Mouse (Mus musculus) stomach, embryonic 14.5 days (tissue): ENCODE results near the gene Cphx3. TPM values are rescaled to one million over a fixed set of nuclear protein-coding genes. Genes with fewer than 3 reads are reported as not detected.
A peak's percentile ranks its signal among the peaks of the same experiment; 100 is the strongest.
"Not testable (repeated sequence)": the region's sequence is repeated elsewhere in the genome, so short reads cannot be mapped to it uniquely, and the experiment has no call there.

ENCODE experiments used
- ATAC-seq: fragments of 200-750 bp; cut with Nextera tagmentation; 2 replicates; pipeline ENCODE4 v1.8.0; 2017; ENCODE audit warnings: low read depth, moderate TSS enrichment; ENCODE audit not compliant: insufficient number of reproducible peaks, insufficient read depth, low FRiP score
- H3K27ac ChIP-seq: fragments of 300-500 bp; sonication (generic); 2 replicates; pipeline ENCODE4 v1.5.1; 2014; ENCODE audit warnings: mild to moderate bottlenecking, low read length, moderate library complexity, mixed read lengths
- H3K27me3 ChIP-seq: fragments of 300-500 bp; sonication (generic); 2 replicates; pipeline ENCODE4 v1.6.1; 2014; ENCODE audit warnings: low read length, control low read depth, mixed read lengths; ENCODE audit not compliant: control insufficient read depth, insufficient read depth
- H3K36me3 ChIP-seq: fragments of 300-500 bp; sonication (generic); 2 replicates; pipeline ENCODE4 v1.6.1; 2014; ENCODE audit warnings: mild to moderate bottlenecking, control low read depth, low read length, moderate library complexity, mixed read lengths; ENCODE audit not compliant: control insufficient read depth, insufficient read depth
- H3K4me1 ChIP-seq: fragments of 300-500 bp; sonication (generic); 2 replicates; pipeline ENCODE4 v1.6.1; 2014; ENCODE audit warnings: low read length, control low read depth, mixed read lengths; ENCODE audit not compliant: control insufficient read depth, insufficient read depth
- H3K4me2 ChIP-seq: fragments of 300-500 bp; sonication (generic); replicated peaks from 2 replicates; pipeline ENCODE4 v1.6.1; 2014; ENCODE audit warnings: low read depth, low read length, control low read depth
- H3K4me3 ChIP-seq: fragments of 300-500 bp; sonication (generic); 2 replicates; pipeline ENCODE4 v1.5.1; 2014; ENCODE audit warnings: low read depth, low read length, control low read depth
- H3K9ac ChIP-seq: fragments of 300-500 bp; sonication (generic); replicated peaks from 2 replicates; pipeline ENCODE4 v1.6.1; 2014; ENCODE audit warnings: low read depth, mild to moderate bottlenecking, control low read depth, low read length, moderate library complexity, mixed read lengths
- H3K9me3 ChIP-seq: fragments of 300-500 bp; sonication (generic); 2 replicates; pipeline ENCODE4 v1.6.1; 2016; ENCODE audit warnings: low read depth, low read length, control low read depth; ENCODE audit not compliant: control insufficient read depth
- WGBS: fragments of 180-500 bp; shearing (Covaris S2); extraction: QIAGEN DNeasy Blood & Tissue Kit; methylation state at CpG from one replicate; pipeline ENCODE4 v1.1.7; 2014; 5-methylcytosine and 5-hydroxymethylcytosine counted together
- polyA plus RNA-seq: library from polyadenylated mRNA; unstranded; fragments of >200 nt; fragmentation: Nextera tagmentation; extraction: Ambion mirVana; gene quantifications from 2 replicates; pipeline ENCODE4 v1.2.1, GENCODE M21; 2014

Cphx3 gene
- polyA plus RNA-seq, 1 experiment from 2014 or later, result not detected

GRCm38 (mm10) chr14:26186638-26187037 lies 104.5 kb downstream of the Cphx3 start:
- H3K4me2 ChIP-seq, H3K36me3 ChIP-seq, H3K9me3 ChIP-seq, H3K4me1 ChIP-seq, H3K27me3 ChIP-seq, ATAC-seq, H3K4me3 ChIP-seq, H3K9ac ChIP-seq, H3K27ac ChIP-seq: not testable (repeated sequence)
- no CpG with 5 or more reads among the region's 9 CpGs for WGBS

- not testable (repeated sequence) for H3K27me3 ChIP-seq, H3K4me1 ChIP-seq, H3K4me3 ChIP-seq, H3K27ac ChIP-seq, H3K9ac ChIP-seq, H3K9me3 ChIP-seq, ATAC-seq, H3K4me2 ChIP-seq, H3K36me3 ChIP-seq
- WGBS, result no CpG with 5 or more reads among the region's 8 CpGs
Measured at GRCm38 (mm10) chr14:26188361-26188760, 106.3 kb downstream of the Cphx3 start.

DNA sequence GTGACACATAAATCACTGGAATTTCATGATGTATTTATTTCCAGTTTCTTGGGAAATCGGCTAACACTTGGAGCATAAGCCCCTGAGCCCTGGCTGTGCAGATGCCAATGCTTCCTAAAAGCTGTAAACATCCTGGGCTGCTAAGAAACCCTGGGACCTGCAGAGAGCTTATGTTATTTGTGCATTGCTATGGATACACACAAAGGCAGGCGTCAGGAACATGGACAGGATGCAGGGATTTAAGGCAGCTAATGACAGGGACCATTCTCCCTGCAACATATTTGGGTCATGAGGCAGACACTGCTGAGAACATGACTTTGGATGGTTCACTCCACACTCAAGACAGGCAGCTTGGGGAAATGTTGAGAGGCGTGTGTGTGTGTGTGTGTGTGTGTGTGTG lies 115.8 kb downstream of the Cphx3 start:
- not testable (repeated sequence) for H3K4me2 ChIP-seq, H3K27ac ChIP-seq, H3K4me1 ChIP-seq, H3K4me3 ChIP-seq, ATAC-seq, H3K36me3 ChIP-seq, H3K27me3 ChIP-seq, H3K9ac ChIP-seq, H3K9me3 ChIP-seq
- WGBS, result no CpG with 5 or more reads among the region's 3 CpGs

DNA sequence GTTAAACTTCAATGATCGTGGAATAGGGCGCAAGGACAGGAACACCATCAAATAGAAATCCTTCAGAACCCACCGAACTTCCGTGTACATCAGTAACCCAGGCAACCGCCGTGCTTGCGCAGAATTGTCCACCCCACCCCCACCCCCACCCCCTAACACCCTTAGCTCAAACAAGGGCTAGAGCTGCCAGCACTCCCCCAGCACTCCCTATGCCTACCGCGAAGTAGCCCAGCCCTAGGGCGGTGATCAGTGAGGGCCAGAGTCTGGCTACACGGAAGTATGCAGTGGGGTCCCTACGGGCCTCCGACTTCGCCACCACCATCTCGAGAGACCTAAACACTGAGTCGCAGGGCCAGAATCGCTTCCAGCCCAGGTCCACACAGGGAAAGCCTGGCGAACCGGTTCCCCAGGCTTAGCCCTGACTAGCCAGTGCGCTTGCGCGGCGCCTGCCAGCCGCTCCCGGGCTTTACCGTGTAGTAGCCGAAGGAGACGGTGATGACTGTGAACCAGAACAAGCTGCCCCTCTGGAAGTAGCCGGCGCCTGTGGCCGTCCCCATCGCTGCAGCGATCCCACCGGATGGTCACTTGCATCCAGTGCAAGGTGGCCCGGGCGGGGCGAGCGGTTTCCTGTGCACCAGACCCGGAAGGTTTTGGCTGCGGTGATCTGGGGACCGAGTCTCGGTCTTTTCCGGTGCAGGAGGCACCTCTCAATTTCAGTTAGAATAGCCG lies 124.3 kb downstream of the Cphx3 start:
- not testable (repeated sequence) for H3K4me2 ChIP-seq, H3K27me3 ChIP-seq, H3K9ac ChIP-seq, H3K4me1 ChIP-seq, H3K4me3 ChIP-seq, H3K36me3 ChIP-seq, H3K27ac ChIP-seq, H3K9me3 ChIP-seq
- WGBS, result no CpG with 5 or more reads among the region's 44 CpGs
- peak; percentile 93 for ATAC-seq

DNA sequence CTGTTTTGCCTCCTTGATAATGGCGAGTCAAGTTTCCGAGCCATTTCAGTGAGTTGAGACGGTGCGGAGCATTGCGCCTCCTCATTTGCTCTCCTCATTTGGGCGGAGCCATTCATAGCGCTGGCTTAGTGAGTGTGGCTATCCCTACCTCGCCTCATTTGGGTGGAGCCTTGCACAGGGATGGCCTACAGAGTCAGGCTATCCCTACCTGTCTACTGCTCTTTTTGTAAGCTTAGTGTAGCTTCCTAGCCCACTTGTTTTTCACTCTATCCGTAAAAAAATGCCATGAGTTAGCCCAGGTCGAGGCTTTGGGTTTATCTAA lies 124.8 kb downstream of the Cphx3 start, which contains the start of gene Tmem254b:
Gene Tmem254b (minus strand): TSS at position 116 of the 322 bp plus-strand sequence.
- no CpG with 5 or more reads among the region's 10 CpGs for WGBS
- H3K27ac ChIP-seq, H3K4me3 ChIP-seq, H3K36me3 ChIP-seq, H3K9ac ChIP-seq, H3K27me3 ChIP-seq, H3K4me1 ChIP-seq, H3K9me3 ChIP-seq, H3K4me2 ChIP-seq: not testable (repeated sequence)
- peak; percentile 83; the same call in 1 of the 2 replicates for ATAC-seq

- H3K4me1 ChIP-seq, H3K9me3 ChIP-seq, H3K4me3 ChIP-seq, H3K36me3 ChIP-seq, H3K4me2 ChIP-seq, H3K9ac ChIP-seq, H3K27ac ChIP-seq, H3K27me3 ChIP-seq: not testable (repeated sequence)
- no CpG with 5 or more reads among the region's 5 CpGs for WGBS
- peak; percentile 61; the same call in 1 of the 2 replicates for ATAC-seq
Measured at GRCm38 (mm10) chr14:26216233-26217000, 134.3 kb downstream of the Cphx3 start.

GRCm38 (mm10) chr14:26237183-26237582 lies 155.1 kb downstream of the Cphx3 start:
- not testable (repeated sequence) for H3K9me3 ChIP-seq, H3K4me1 ChIP-seq, ATAC-seq, H3K9ac ChIP-seq, H3K27ac ChIP-seq, H3K27me3 ChIP-seq, H3K4me3 ChIP-seq, H3K36me3 ChIP-seq, H3K4me2 ChIP-seq
- WGBS, result no CpG with 5 or more reads among the region's 2 CpGs

- not testable (repeated sequence) for H3K36me3 ChIP-seq, H3K4me2 ChIP-seq, H3K27ac ChIP-seq, H3K4me1 ChIP-seq, H3K4me3 ChIP-seq, H3K27me3 ChIP-seq, H3K9me3 ChIP-seq, H3K9ac ChIP-seq
- peak; percentile 76; the same call in 1 of the 2 replicates for ATAC-seq
- WGBS, result no CpG with 5 or more reads among the region's 25 CpGs
Measured at GRCm38 (mm10) chr14:26257756-26258617, 175.9 kb downstream of the Cphx3 start, which contains the start of gene Duxbl3. Gene Duxbl3 (plus strand): TSS chr14:26257962.
